Mouse (Mus musculus) 416B (cell line): ENCODE data around the gene 9330182L06Rik.
A peak's percentile ranks its signal among the peaks of the same experiment; 100 is the strongest.

Experiments
- DNase-seq: peaks from one replicate; pipeline ENCODE4 v3.0.0; 2011; ENCODE audit warnings: low read depth

Gene 9330182L06Rik

DNA sequence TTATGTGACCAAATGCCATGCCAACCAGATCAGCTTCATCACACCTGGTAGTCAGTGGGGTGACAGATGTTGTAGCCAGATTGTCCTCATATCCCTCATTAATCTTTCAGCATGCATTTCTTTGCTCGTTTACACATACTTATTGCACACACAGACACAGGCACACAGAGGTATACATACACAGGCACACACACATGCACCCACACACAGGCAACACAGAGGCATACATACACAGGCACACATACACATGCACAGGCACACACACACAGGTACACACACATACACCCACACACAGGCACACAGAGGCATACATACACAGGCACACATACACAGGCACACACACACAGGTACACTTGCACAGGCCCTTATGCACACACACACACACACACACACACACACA lies 99.0 kb downstream of the 9330182L06Rik start:
- no peak for DNase-seq

DNA sequence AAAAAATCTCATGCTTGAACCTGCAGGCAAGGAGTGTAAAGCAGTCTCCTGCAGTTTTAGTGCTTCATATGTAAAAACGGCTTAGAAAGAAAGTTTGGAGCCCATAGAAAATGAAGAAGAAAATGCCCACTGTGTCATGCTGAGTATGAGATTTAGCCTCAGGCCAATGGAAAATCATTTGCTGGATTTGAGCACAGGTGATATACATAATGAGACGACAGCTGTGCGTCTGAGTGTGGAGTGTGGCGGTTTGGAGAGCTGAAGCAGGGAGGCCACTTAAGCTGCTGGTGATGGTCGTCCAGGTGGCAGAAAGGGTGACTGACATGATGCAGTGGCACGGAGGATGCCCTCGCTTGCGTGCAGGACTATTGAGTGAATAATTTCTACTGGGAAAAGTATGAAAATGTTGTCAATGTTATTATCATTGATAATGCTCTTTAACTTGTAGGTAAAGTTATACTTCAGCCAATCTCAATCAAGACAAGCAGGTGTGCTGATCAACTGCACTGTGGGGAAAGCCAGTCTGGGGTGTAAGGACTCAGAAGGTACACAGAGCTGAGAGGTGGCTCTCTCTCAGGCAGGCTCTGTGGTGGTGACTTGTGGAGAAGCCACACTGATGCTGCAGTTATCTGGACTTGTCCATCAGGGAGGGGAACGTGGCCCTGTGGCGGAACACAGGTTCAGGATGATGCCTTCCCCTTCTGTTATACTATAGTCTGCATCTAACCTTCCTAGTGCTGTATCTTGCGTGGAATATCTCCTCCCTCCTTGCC lies 102.2 kb downstream of the 9330182L06Rik start:
- no peak for DNase-seq

DNA sequence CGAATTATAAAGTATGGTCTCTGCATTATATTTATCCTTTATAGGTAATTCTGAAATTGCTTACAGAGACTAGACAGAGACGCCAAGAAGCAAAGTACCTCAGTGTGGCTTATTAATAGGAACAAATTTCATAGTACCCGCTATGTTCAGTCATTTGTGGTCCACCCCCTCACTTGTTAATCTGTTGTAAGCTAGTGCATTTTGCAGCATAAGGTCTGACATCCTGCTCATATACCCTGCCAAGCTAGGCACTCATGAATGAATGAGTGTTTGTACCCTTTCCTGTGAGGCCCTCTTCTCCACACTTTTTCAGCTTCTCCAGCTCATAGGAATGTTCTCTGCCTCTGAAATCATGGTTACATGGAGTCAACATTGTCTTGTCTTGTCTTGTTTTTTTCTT lies 105.2 kb downstream of the 9330182L06Rik start:
- DNase-seq = no peak

DNA sequence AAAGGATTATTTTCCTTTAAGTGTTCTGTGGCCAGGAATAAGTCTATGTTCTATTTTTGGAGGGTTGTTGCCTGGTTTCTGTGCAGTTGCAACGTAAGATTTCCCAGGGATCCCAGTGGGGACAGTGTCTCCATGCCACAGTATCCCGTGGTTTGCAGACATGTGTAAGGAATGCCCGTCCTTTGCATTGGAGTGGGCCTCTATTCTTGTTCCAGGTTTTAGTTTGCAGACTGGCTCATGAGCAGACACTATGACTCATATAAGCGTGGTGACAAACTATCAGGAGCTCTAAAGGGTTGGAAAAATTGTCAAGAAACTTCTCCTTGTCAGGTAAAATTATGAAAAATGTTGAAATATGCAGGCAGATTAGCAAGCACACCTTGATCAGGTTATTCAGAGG lies 107.4 kb downstream of the 9330182L06Rik start:
- no peak for DNase-seq

DNA sequence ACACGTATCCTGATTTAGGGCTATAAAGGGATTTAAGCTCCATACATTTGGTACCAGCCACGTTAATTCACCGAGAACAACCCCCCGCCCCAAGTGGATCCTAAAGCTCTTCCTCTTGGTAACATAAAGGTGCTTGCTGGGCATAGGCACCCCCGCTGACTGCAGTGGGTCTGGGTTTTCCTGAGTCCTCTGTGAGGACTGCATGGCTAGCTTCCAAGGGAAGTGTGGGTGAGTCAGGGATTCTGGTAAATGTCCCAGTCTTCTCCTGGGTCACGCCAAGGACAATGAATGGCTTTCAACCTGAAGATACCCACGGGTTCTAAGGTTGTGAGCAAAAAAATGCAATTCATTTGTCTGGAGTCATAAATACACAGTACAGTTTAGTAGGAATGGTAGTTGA lies 124.0 kb downstream of the 9330182L06Rik start:
- no peak for DNase-seq

DNA sequence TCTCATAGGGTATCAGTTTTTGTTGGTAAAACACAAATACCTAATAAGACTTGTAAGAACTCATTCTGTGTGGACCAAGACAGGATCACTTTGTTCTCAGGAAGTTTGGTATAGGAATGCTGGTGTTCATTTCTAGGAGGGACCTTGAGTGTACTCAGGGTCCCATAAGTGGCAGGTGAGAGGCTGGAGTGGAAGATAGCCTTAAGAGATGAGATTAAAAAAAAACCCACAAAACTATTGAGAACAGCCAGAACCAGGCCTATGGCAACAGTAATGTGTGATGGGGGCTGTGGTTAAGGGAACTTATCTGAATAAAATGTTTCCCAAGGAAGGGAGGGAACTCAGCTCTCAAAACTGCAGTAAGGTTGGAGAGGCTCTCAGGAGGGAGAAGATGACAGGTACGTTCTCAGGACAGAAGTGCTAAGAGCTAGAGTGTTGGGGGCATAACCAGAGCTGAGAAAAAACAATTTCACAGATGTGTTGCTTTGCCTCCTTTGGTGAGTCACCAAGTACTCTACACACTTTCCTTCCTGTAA lies 126.0 kb downstream of the 9330182L06Rik start:
- no peak for DNase-seq

DNA sequence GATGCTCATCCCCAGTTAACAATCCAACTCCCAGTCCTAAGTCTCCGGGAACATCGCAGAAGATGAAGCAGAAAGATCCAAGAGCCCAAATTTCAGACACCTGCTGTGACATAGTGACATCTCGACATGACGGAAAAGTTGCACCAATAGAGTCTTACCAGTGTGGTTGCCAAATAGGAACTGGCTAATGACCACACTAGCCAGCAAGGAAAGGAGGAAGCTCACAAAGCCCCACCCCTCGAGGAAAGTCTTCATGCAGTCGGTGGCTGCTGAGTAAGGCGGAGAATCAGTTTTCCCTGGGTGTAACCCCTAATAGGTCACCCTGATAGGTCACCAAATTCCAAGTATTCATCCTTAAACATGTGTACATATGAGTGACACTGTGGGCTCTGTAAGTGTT lies 151.2 kb downstream of the 9330182L06Rik start:
- peak; percentile 76 for DNase-seq

DNA sequence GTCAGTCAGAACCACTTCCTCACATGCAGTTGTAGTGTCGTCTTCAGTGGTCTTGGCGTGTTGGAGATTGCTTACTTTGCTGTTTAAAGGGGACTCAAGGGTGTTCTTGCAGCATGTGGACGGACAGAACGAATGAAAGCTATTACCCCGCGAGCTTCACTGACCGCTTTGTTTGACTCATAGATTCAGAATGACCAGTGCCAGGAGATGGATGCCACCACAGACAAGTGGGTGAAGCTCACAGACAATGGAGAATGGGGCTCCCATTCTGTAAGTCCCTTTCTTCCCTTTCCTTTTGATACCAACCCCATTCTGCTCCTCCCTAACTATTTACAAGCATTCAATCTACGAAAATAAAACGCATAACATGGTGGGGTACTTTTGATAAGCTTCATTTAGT lies 151.9 kb downstream of the 9330182L06Rik start:
- DNase-seq = no peak

DNA sequence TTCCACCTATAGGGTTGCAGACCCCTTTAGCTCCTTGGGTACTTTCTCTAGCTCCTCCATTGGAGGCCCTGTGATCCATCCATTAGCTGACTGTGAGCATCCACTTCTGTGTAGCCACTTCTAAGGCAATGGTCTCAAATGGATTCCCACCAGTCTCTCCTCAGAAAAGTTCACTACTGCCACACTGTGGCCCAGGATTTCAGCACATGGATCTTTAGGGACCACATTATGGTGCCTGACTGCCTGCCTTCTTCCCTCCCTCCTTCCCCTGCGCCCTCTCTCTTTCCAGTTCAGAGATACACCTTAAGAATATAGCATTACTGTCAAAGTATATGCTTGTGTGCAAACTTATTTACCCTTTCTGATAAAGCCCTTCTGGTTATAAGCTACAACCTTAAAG lies 154.0 kb downstream of the 9330182L06Rik start:
- peak; percentile 34 for DNase-seq

DNA sequence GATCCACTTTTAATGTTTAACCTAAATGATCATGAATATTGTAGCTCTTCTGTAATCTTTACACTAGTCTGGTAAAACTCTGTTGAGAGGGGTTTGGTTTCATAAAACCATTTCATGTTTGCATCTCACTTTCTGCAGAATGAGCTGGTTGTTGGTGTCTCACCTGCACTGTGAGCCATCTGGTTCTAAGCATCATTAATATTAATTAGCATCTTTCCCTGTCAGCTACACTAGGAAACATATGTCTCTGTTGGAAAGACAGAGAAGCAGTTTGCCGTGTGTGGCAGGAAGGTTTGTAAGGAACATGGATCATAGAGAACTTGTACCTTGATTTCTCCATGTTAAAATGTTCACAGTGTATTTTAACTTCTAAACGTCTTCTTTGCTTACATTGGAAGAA lies 158.5 kb downstream of the 9330182L06Rik start:
- DNase-seq = no peak

DNA sequence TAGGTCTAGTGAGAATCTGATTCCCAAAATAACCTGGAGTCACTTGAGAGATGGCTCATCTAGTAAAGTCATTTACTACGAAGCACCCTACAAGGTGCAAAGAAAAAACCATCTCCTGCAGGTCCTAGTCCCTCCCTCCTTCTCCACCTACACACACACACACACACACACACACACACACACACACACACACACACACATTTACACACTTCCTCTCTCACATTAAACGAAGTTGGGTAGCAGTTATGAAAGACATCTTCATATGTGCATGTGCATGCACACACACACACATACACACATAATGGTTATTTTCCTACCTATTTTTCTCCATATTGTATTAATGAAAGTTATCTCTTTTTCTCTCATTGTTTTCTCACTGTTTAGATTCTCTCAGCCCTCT lies 161.2 kb downstream of the 9330182L06Rik start:
- DNase-seq = no peak

DNA sequence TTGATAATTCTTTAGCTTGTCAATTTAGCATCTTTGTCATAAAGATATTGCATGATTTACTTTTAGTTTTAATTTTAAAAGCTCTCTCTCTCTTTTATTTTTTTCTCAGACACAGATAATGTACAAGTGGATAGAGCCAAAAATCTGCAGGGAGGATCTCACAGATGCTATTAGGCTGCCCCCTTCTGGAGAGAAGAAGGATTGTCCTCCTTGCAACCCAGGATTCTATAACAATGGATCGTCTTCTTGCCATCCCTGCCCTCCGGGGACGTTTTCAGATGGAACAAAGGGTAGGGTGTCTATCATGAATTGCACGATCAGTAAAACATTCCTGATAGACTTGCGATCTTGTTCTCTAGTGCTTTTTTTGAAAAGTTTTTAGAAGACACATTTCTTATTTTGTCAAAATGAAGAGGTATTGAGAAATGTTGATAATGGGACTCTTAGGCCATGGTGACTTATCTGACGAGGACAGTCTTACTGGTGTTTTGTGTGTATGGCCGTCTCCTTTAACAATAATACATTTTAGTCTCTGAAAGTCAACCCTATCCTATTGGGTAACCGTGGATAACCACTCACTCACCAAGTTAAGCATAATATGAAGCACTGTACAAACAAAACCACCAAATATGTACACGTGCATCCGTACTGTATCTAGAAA lies 161.8 kb downstream of the 9330182L06Rik start:
- peak; percentile 76 for DNase-seq

DNA sequence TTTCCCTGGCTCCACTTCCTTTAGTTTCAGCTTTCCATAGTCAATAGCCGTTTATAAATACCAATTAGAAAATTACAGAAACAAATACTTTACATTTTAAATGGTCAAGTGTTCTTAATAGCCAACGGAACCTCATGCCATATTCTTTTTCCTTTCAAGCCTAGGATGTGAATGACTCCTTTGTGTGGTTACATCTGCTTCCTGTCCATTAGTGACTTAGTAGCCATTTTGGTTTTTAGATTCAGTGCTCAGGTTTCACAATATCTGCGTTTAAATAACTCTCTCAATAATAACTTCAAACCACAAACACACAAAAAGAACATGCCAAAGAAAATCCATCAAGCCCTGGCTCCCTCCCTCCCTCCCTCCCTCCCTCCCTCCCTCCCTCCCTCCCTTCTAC lies 162.8 kb downstream of the 9330182L06Rik start:
- DNase-seq = peak; percentile 86

DNA sequence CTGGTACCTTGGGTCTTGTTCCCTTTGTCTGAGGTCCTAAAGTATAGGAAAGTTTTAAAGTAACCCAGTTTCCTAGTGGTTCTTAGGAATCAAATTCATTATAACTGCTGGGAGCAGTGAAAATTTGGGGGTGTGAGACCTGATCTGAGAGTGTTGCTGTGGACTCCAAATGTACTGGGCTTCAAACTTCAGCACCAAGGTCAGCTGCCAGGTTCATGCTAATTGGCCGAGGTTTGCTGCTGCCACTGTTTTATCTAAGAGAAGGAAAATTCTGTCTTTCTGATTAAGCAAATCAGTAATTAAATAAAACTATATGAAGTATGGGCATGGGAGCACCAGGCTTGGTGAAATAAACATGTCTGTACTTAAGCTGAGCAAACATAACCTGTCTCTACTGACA lies 180.2 kb downstream of the 9330182L06Rik start:
- peak; percentile 29 for DNase-seq

DNA sequence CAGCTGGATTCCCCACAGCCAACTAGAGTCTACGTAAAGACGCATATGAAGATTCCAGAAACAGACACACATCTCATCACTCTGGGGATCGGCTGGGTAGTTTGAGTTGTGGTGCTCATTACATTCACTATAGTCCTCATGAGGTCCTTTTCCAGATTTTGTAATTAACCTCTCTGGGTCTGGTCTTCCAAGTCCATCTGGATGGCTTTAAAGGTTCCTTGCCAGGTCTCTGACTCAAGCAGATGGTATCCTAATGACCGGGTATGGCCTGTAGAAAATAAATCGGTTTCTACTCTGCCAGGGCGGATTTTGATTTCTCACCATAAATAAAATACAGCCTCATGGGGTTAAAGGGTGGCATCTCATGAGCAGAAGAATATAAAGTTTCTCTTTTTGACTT lies 183.0 kb downstream of the 9330182L06Rik start:
- DNase-seq = no peak

DNA sequence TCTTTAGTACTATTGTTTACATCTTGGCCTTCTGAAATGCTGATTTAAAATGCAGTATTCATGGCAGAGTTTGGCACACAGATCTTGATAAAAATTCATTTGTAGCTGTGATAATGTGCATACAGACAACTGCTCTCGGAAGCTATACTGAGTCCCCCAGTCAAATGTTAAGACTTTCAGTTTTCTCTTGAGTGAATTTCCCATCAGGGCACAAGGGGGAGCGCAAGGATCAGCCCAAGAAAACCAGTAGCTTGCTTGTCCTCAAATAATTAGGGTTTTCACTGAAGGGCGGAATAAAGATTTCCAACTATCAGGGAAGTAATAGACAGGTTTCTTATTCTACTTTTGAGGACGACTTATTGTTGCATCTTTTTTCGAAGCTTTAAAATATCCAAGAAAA lies 183.7 kb downstream of the 9330182L06Rik start:
- DNase-seq = peak; percentile 6

DNA sequence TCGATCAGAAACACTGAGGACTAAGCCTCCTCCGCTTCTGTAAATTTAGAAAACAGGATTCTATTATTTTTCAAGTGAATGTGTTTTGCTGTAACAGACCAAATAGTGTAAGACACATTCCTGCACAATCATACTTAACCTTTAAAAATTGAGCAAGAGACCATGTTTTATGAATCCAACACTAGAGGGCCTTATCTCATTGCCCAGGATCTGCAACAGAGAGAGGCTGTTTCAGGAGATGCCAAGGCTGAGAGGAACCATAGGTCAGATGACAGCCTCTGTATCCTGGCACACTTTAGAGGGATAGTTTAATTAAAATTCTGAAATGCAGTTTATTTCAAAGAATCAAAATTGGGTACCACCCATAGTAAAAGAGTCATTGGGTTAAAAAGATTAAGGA lies 187.4 kb downstream of the 9330182L06Rik start:
- DNase-seq = no peak

DNA sequence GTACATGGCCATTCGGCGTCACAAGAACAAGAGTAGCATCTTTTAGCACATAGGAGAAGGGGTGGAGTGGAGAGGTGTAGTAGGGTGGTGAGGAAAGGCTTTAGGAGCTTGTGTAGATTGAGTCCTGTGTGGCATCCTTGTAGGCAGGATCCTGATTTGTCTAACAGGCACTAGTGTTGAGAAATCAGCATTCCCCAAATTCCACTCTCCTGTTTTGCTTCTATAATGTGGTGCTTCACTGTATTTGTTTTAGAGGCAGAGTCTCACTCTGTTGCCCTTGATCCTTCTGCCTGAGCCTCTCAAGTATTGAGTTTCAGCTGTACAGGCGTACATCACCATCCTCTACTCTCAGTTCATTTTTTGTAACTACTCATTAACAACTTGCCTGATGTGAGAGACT lies 211.7 kb downstream of the 9330182L06Rik start:
- no peak for DNase-seq

DNA sequence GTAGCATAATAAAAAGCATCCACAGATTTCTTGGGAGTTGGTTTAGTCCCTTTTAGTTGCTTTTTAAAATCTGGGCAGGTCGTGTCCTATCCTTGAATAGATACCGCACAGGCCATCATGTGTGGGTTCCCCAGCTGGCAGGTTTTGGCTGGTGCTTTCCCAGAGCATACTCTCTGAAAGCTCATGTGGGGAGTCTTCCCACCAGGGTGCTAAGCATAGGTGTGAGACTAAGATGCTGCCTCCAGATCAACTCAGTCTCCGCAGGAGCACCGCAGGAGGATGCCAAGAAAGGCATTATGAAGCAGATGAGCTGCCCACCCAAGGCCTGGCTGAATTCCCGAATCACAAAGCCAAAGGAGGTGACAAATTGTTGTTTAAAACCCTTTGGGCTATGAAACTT lies 229.5 kb downstream of the 9330182L06Rik start:
- DNase-seq = no peak

DNA sequence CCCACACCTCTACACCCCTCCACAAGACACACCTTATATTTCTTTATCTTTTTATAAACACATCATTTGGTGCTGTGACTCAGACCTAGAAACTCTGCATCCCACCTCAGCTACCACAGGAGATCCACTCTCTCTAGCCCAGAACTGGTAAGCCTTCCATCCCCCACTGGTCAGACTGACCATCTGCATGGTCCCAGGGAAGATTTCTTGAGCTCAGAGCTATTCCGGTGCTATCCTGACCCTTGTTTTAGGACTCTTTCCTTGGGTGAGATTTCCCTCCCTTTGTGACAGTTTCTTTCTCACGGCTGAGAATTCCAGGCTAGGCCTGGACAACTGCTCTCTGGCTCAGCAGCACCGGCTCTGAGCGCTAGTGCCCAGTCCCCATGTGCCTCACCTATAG lies 231.3 kb downstream of the 9330182L06Rik start:
- no peak for DNase-seq

DNA sequence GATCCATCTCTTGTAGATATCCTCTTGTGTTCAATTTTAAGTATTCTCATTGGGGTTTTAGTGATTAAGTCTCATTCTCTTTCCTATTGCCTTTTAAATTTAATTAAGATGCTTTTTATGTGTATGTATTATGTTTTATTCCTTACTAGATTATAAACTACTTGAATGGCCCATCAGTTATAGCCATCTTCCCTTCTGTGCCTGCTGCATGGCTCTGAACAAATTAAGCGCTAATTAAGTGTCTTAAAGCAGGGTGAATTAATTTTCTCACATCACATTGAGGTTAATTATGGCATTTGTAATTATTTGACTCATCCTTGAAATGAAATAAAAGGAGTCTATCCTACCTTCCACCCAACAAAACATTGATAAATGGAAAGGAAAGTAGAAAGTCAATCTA lies 245.1 kb downstream of the 9330182L06Rik start:
- no peak for DNase-seq

DNA sequence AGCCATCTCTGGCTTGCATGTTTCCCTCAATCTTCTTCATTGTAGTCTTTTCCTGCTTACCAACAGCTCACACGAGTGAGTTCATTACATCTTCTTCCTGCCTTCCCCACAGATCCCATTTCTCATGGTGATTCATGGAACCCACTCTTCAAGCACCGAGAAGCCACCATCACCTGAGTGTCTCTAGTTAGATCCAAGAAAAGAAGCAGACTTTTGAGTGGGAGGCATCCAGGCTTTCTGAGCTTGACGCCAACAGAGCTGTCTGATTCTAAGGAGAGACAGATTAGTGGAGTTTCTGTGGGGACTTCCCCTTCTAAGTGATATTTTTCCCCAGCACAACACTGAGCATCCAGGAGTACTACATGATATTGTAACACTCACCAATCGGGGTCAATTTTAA lies 259.6 kb downstream of the 9330182L06Rik start:
- no peak for DNase-seq
